Mouse (Mus musculus) intestine, postnatal 0 days (tissue): ENCODE data around the gene Igflr1. TPM values are rescaled to one million over a fixed set of nuclear protein-coding genes. Genes with fewer than 3 reads are reported as not detected.

Source experiments
- ATAC-seq: fragments of 200-750 bp; cut with Nextera tagmentation; 2 replicates; pipeline ENCODE4 v1.8.0; 2017; ENCODE audit warnings: mild to moderate bottlenecking, moderate TSS enrichment, moderate library complexity
- H3K27ac ChIP-seq: fragments of 300-500 bp; sonication (generic); 2 replicates; pipeline ENCODE4 v1.5.1; 2014; ENCODE audit warnings: mild to moderate bottlenecking, low read depth, low read length, moderate library complexity
- H3K27me3 ChIP-seq: fragments of 300-500 bp; sonication (generic); replicated peaks from 2 replicates; pipeline ENCODE4 v1.6.1; 2014; ENCODE audit warnings: low read length, mixed read lengths; ENCODE audit not compliant: control insufficient read depth, insufficient read depth
- H3K36me3 ChIP-seq: fragments of 300-500 bp; sonication (generic); 2 replicates; pipeline ENCODE4 v1.6.1; 2014; ENCODE audit warnings: mild to moderate bottlenecking, moderate library complexity; ENCODE audit not compliant: control insufficient read depth, insufficient read depth
- H3K4me1 ChIP-seq: fragments of 300-500 bp; sonication (generic); replicated peaks from 2 replicates; pipeline ENCODE4 v1.6.1; 2014; ENCODE audit warnings: antibody characterized with exemption, low read length, mixed read lengths; ENCODE audit not compliant: control insufficient read depth, insufficient read depth
- H3K4me2 ChIP-seq: fragments of 300-500 bp; sonication (generic); replicated peaks from 2 replicates; pipeline ENCODE4 v1.6.1; 2014; ENCODE audit warnings: low read depth, mild to moderate bottlenecking, moderate library complexity
- H3K4me3 ChIP-seq: fragments of 300-500 bp; sonication (generic); 2 replicates; pipeline ENCODE4 v1.5.1; 2014; ENCODE audit warnings: low read depth, low read length
- H3K9ac ChIP-seq: fragments of 300-500 bp; sonication (generic); 2 replicates; pipeline ENCODE4 v1.6.1; 2014; ENCODE audit warnings: mild to moderate bottlenecking, low read depth, low read length
- H3K9me3 ChIP-seq: fragments of 300-500 bp; sonication (generic); 2 replicates; pipeline ENCODE4 v1.6.1; 2016; ENCODE audit warnings: mixed run types; ENCODE audit not compliant: control insufficient read depth
- CTCF ChIP-seq: sonication (generic); IDR thresholded peaks from 2 replicates; pipeline ENCODE4 v1.5.1; 2016; ENCODE audit warnings: low read depth, mild to moderate bottlenecking, control low read depth, antibody characterized with exemption, moderate library complexity
- WGBS: fragments of 180-500 bp; shearing (Covaris S2); extraction: QIAGEN DNeasy Blood & Tissue Kit; methylation state at CpG from one replicate; pipeline ENCODE4 v1.1.7; 2014; 5-methylcytosine and 5-hydroxymethylcytosine counted together
- polyA plus RNA-seq: library from polyadenylated mRNA; unstranded; fragments of >200 nt; fragmentation: Nextera tagmentation; extraction: Ambion mirVana; gene quantifications from 2 replicates; pipeline ENCODE4 v1.2.1, GENCODE M21; 2015

Igflr1 gene
- polyA plus RNA-seq, 1 experiment from 2014 or later: 0.73 TPM

- Histone ChIP-seq H3K27ac (no peak overlapping the region; the same call in 1 of the 2 replicates), H3K9me3 (no peaks in the 10 kb centered on the region), H3K4me3 (peak overlapping the region; percentile 86), H3K27me3 (no peaks in the 10 kb centered on the region), H3K36me3 (peaks cover 35% of the 10 kb centered on the region), H3K4me2 (peak overlapping the region; percentile 78), H3K4me1 (no peaks in the 10 kb centered on the region), H3K9ac (no peak overlapping the region)
- 18% methylated on average over 6 of the region's 6 CpGs for WGBS
- TF ChIP-seq CTCF: no peak
- ATAC-seq: no peak
Observed at GRCm38 (mm10) chr7:30563906-30564280, 1.3 kb upstream of the Igflr1 start.

- peaks cover 54% of the 10 kb centered on the region for H3K36me3 ChIP-seq
- 85% methylated on average over 9 of the region's 9 CpGs for WGBS
- no peaks in the 10 kb centered on the region for H3K27me3 ChIP-seq
- H3K4me3 ChIP-seq: no peak overlapping the region
- TF ChIP-seq CTCF: no peak
- no peak for ATAC-seq
- no peak overlapping the region for H3K27ac ChIP-seq
- no peaks in the 10 kb centered on the region for H3K9me3 ChIP-seq
- H3K4me2 ChIP-seq: no peak overlapping the region
- H3K9ac ChIP-seq: no peak overlapping the region
- no peaks in the 10 kb centered on the region for H3K4me1 ChIP-seq
Observed at GRCm38 (mm10) chr7:30566033-30566432, 806 bp downstream of the Igflr1 start.

GRCm38 (mm10) chr7:30567555-30567954 is 2.3 kb downstream of the Igflr1 start:
- Histone ChIP-seq H3K4me3 (no peak overlapping the region), H3K27me3 (no peaks in the 10 kb centered on the region), H3K4me2 (no peak overlapping the region), H3K9ac (no peak overlapping the region), H3K27ac (no peak overlapping the region), H3K36me3 (peaks cover 65% of the 10 kb centered on the region), H3K9me3 (no peaks in the 10 kb centered on the region), H3K4me1 (no peaks in the 10 kb centered on the region)
- 86% methylated on average over 11 of the region's 11 CpGs for WGBS
- TF ChIP-seq CTCF: no peak
- ATAC-seq: no peak

- H3K27ac ChIP-seq: no peak overlapping the region
- TF ChIP-seq CTCF: no peak
- no peak overlapping the region for H3K9ac ChIP-seq
- peaks cover 85% of the 10 kb centered on the region for H3K36me3 ChIP-seq
- no peak for ATAC-seq
- H3K4me3 ChIP-seq: no peak overlapping the region
- H3K27me3 ChIP-seq: no peaks in the 10 kb centered on the region
- no peaks in the 10 kb centered on the region for H3K4me1 ChIP-seq
- 89% methylated on average over 5 of the region's 5 CpGs for WGBS
- no peak overlapping the region for H3K4me2 ChIP-seq
- H3K9me3 ChIP-seq: no peaks in the 10 kb centered on the region
Observed at GRCm38 (mm10) chr7:30572389-30572788, 7.2 kb downstream of the Igflr1 start.

- H3K4me2 ChIP-seq: no peak overlapping the region
- no peak for ATAC-seq
- WGBS: 88% methylated on average over 2 of the region's 2 CpGs
- H3K4me3 ChIP-seq: no peak overlapping the region
- H3K36me3 ChIP-seq: peaks cover 87% of the 10 kb centered on the region
- H3K27me3 ChIP-seq: no peaks in the 10 kb centered on the region
- H3K27ac ChIP-seq: no peak overlapping the region
- no peak for TF ChIP-seq CTCF
- no peak overlapping the region for H3K9ac ChIP-seq
- no peaks in the 10 kb centered on the region for H3K9me3 ChIP-seq
- no peaks in the 10 kb centered on the region for H3K4me1 ChIP-seq
Observed at GRCm38 (mm10) chr7:30572969-30573368, 7.7 kb downstream of the Igflr1 start.

DNA sequence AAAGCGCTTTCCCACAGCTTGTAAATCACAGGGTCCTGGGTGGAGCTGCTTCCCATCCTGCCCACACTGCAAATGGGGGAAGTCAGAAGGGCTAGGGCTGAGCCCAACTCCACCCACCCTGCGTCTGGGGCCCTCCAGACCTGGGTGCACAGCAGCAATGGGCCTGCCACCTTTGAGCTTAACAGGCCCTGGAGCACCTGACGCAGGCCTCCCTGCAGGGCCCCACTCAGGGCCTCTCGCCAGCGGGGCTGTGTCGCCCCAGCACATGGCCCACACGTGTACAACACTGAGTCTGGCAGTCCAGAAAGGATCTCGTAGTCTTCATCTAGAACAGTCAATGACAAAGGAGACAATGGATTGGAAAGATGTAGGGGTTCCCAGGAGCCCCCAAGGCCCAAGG is 14.7 kb downstream of the Igflr1 start:
- ATAC-seq: peak; percentile 93
- Histone ChIP-seq H3K27me3 (no peaks in the 10 kb centered on the region), H3K9ac (no peak overlapping the region), H3K4me2 (peak overlapping the region; percentile 55), H3K36me3 (peaks cover 99% of the 10 kb centered on the region), H3K27ac (peak overlapping the region; percentile 66), H3K4me3 (peak overlapping the region; percentile 11; the same call in 1 of the 2 replicates), H3K9me3 (no peaks in the 10 kb centered on the region), H3K4me1 (no peaks in the 10 kb centered on the region)
- 49% methylated on average over 8 of the region's 8 CpGs for WGBS
- TF ChIP-seq CTCF: no peak

DNA sequence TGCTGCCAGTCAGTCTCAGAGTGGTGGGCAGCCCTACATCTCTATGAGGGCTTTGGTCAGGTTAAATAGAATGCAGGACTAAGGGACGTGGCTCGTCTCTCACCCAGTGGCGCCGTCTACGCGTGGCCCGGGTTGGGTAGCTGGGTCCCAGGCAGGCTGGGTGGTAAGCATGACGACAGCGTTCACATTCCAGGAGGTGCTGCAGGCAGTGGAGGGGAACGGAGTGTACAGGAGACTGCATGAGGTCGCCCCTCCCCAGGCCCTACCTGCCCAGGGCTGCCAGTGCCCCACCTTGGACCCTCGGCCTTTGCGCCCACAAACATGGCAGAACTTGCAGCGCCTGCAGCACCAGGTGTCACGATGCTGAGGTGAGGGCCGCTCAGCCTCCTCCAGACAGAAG is 16.3 kb downstream of the Igflr1 start:
- no peaks in the 10 kb centered on the region for H3K27me3 ChIP-seq
- WGBS: 98% methylated on average over 16 of the region's 16 CpGs
- no peak for ATAC-seq
- H3K27ac ChIP-seq: 0 out of 2 replicates have a peak overlapping the region, but pooled peaks have one; percentile 0
- TF ChIP-seq CTCF: no peak
- no peak overlapping the region for H3K4me3 ChIP-seq
- no peaks in the 10 kb centered on the region for H3K9me3 ChIP-seq
- H3K9ac ChIP-seq: no peak overlapping the region
- H3K36me3 ChIP-seq: peaks cover 99% of the 10 kb centered on the region
- H3K4me2 ChIP-seq: no peak overlapping the region
- no peaks in the 10 kb centered on the region for H3K4me1 ChIP-seq
